Mouse (Mus musculus) telencephalon, adult 2 months (tissue): ENCODE measurements around the gene Gm5105.

ENCODE experiments used
- DNase-seq: peaks from one replicate; pipeline ENCODE4 v3.0.0-alpha.2; 2011; ENCODE audit warnings: low read depth, low spot score

The Gm5105 gene

GRCm38 (mm10) chr3:138027575-138028362 lies 39.4 kb downstream of the Gm5105 start:
- no peak for DNase-seq

- peak; percentile 46 for DNase-seq
These were observed 40.9 kb downstream of the Gm5105 start for GRCm38 (mm10) chr3:138026286-138026685.

- DNase-seq, result no peak
These were observed 44.5 kb downstream of the Gm5105 start for GRCm38 (mm10) chr3:138022651-138023050.

GRCm38 (mm10) chr3:138022003-138022402 lies 45.2 kb downstream of the Gm5105 start:
- DNase-seq, result no peak

GRCm38 (mm10) chr3:138016810-138017209 lies 50.4 kb downstream of the Gm5105 start:
- DNase-seq, result no peak

GRCm38 (mm10) chr3:138014725-138015124 lies 52.5 kb downstream of the Gm5105 start:
- DNase-seq, result no peak

- no peak for DNase-seq
These were observed 54.8 kb downstream of the Gm5105 start for GRCm38 (mm10) chr3:138012351-138012750.

GRCm38 (mm10) chr3:138008152-138008551 lies 59.0 kb downstream of the Gm5105 start:
- DNase-seq, result no peak

GRCm38 (mm10) chr3:138006896-138007295 lies 60.3 kb downstream of the Gm5105 start:
- DNase-seq, result no peak

GRCm38 (mm10) chr3:138003264-138003663 lies 63.9 kb downstream of the Gm5105 start:
- DNase-seq, result no peak

- no peak for DNase-seq
These were observed 64.6 kb downstream of the Gm5105 start for GRCm38 (mm10) chr3:138002545-138002944.

- no peak for DNase-seq
These were observed 65.3 kb downstream of the Gm5105 start for GRCm38 (mm10) chr3:138001865-138002264.

GRCm38 (mm10) chr3:138000724-138001069 lies 66.5 kb downstream of the Gm5105 start:
- no peak for DNase-seq

GRCm38 (mm10) chr3:138000062-138000723 lies 67.0 kb downstream of the Gm5105 start:
- no peak for DNase-seq

- DNase-seq, result no peak
These were observed 67.9 kb downstream of the Gm5105 start for GRCm38 (mm10) chr3:137999224-137999790.
